Mouse (Mus musculus): ENCODE results near the gene Plekha4. TPM values are rescaled to one million over a fixed set of nuclear protein-coding genes. Genes with fewer than 3 reads are reported as not detected.
"Not testable (repeated sequence)": the region's sequence is repeated elsewhere in the genome, so short reads cannot be mapped to it uniquely, and the experiment has no call there.

The Plekha4 gene
- polyA plus RNA-seq, 1 experiment from 2014 or later = 0.64 TPM

DNA sequence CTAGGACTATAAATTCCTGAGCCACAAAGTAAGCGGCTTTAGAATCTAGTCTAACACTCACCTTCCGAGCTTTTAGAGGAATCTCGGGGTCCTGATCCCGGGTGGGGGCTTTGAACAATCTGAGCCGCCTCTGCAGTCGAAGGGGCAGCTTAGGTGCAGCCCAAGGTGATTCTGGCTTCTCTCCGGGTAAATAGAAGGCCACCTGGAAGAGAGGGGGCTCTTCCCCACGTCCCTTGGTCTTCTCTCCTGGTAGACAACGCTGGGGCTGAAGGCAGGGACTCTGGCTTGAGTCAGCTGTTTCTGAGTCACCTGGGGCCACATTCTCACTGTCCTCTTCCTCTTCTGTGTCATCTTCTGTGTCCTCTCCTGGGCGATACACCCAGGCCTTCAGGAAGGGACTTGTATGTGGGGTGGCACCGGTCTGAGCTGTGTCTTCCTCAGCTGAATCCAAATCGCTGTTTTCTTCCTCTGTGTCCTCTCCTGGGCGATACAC, 2.4 kb upstream of the Plekha4 start:
- Histone ChIP-seq H3K4me3 (ENCODE audit: low read depth, low read length) (no peak overlapping the region), H3K27me3 (ENCODE audit: control insufficient read depth, insufficient read depth, low read length) (no peaks in the 10 kb centered on the region), H3K4me2 (ENCODE audit: low read depth, severe bottlenecking) (peak overlapping the region; percentile 1; the same call in 1 of the 2 replicates), H3K9ac (ENCODE audit: low read length) (no peak overlapping the region), H3K36me3 (ENCODE audit: control insufficient read depth, insufficient read depth, low read length) (0 out of 2 replicates have a peak, but pooled peaks cover 3% of the 10 kb centered on the region), H3K9me3 (ENCODE audit: control insufficient read depth, low read length) (no peaks in the 10 kb centered on the region), H3K27ac (replicated peaks; ENCODE audit: low read depth, low read length) (no peak overlapping the region), H3K4me1 (ENCODE audit: control insufficient read depth, insufficient read depth, low read length) (peaks cover 10% of the 10 kb centered on the region)
- ATAC-seq (ENCODE audit: insufficient number of reproducible peaks, low FRiP score, low TSS enrichment, low read depth) = no peak
- DNase-seq (ENCODE audit: low spot score) = no peak
- WGBS = 82% methylated on average over 13 of the region's 13 CpGs

DNA sequence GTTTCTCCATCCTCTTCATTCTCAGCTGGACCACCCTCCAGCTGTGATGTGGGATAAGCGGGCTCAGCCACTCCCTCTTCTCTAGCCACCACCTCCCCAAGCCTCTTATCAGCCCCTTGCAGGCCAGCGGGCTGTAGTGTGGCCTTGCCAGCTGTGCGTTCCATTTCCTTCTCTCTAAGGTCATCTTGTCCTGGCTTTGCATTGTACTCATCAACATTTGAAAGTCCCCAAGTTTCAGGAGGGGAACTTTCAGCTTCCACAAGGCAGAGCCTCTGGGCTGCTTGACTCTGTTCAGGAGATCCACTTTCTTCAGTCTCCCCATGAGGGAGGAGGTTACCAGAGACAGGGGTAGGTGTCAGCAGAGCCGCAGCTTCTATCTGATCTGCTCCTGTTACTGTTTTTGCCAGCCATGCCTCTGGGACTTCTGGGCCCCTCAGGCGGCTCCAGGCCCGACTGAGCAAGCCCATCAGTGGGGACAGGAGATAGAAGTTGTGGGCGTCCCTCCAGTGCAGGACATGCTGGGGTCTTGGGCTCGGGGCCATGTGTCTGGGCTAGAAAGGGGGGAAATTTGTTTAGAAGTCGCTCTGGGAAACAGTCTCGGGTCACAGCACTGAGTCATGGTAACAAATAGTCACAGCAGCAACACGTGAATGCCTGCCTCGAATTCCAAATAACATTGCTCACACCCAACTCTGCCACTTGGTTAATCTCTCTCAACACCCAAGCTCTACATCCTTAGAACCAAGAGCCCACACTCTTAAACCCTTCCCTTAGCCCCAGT, 1.1 kb upstream of the Plekha4 start:
- no peak for DNase-seq (ENCODE audit: low spot score)

DNA sequence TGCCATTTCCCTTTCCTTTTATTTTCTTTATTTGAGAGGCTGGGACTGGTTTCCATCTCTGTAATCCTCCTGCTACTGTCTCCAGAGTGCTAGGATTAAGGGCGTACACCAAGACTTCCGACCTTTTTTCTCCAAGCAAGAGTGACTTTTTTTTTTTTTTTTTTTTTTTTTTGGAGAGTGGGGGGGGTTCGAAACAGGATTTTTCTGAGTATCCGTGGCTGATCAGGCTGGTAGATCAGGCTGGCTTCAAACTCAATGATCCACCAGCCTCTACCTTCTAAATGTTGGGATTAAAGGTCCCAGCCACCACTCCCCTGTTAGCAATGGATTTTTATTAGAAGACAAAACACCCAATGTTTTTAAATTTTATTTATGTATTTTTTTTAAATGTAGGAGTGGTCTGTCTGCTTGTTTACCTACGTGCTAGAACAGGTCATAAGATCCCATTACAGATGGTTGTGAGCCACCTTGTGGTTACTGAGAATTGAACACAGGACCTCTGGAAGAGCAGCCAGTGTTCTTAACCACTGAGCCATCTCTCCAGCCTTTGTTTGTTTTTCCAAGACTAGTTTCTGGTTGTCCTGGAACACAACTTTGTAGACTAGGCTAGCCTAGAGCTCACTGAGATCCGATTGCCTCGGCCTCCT, 467 bp downstream of the Plekha4 start:
- H3K4me2 ChIP-seq (ENCODE audit: low read depth, severe bottlenecking) = peak overlapping the region; percentile 86
- H3K27me3 ChIP-seq (ENCODE audit: control insufficient read depth, insufficient read depth, low read length) = no peaks in the 10 kb centered on the region
- H3K9ac ChIP-seq (ENCODE audit: low read length) = peak overlapping the region; percentile 88
- ATAC-seq (ENCODE audit: insufficient number of reproducible peaks, low FRiP score, low TSS enrichment, low read depth) = no peak
- 22% methylated on average over 7 of the region's 7 CpGs for WGBS
- no peak for DNase-seq (ENCODE audit: low spot score)
- peak overlapping the region; percentile 67; the same call in 1 of the 2 replicates for H3K27ac ChIP-seq (replicated peaks; ENCODE audit: low read depth, low read length)
- peak overlapping the region; percentile 85 for H3K4me3 ChIP-seq (ENCODE audit: low read depth, low read length)
- no peaks in the 10 kb centered on the region for H3K9me3 ChIP-seq (ENCODE audit: control insufficient read depth, low read length)
- H3K4me1 ChIP-seq (ENCODE audit: control insufficient read depth, insufficient read depth, low read length) = peaks cover 12% of the 10 kb centered on the region
- H3K36me3 ChIP-seq (ENCODE audit: control insufficient read depth, insufficient read depth, low read length) = 0 out of 2 replicates have a peak, but pooled peaks cover 3% of the 10 kb centered on the region

More for the DNA sequence above, 1.1 kb upstream of the Plekha4 start:
- Histone ChIP-seq H3K9ac (ENCODE audit: low read length) (peak overlapping the region; percentile 88), H3K4me2 (ENCODE audit: low read depth, severe bottlenecking) (peak overlapping the region; percentile 86), H3K36me3 (ENCODE audit: control insufficient read depth, insufficient read depth, low read length) (0 out of 2 replicates have a peak, but pooled peaks cover 3% of the 10 kb centered on the region), H3K4me3 (ENCODE audit: low read depth, low read length) (peak overlapping the region; percentile 85), H3K27ac (replicated peaks; ENCODE audit: low read depth, low read length) (no peak overlapping the region; the same call in 1 of the 2 replicates), H3K4me1 (ENCODE audit: control insufficient read depth, insufficient read depth, low read length) (peaks cover 12% of the 10 kb centered on the region), H3K27me3 (ENCODE audit: control insufficient read depth, insufficient read depth, low read length) (no peaks in the 10 kb centered on the region), H3K9me3 (ENCODE audit: control insufficient read depth, low read length) (no peaks in the 10 kb centered on the region)
- ATAC-seq (ENCODE audit: insufficient number of reproducible peaks, low FRiP score, low TSS enrichment, low read depth) = no peak
- 28% methylated on average over 12 of the region's 12 CpGs for WGBS

DNA sequence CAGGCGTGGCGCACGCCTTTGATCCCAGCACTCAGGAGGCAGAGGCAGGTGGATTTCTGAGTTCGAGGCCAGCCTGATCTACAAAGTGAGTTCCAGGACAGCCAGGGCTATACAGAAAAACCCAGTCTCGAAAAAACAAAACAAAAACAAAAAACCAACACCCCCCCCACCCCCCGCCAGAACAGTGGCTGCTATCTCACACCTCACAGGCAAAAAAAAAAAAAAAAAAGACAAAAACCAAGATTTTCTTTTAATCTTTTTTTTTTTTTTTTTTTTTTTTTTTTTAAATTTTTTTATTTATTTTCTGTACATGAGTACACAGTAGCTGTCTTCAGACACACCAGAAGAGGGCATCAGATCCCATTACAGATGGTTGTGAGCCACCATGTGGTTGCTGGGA, 1.0 kb downstream of the Plekha4 start:
- H3K4me2 ChIP-seq (ENCODE audit: low read depth, severe bottlenecking); H3K9me3 ChIP-seq (ENCODE audit: control insufficient read depth, low read length); ATAC-seq (ENCODE audit: insufficient number of reproducible peaks, low FRiP score, low TSS enrichment, low read depth); DNase-seq (ENCODE audit: low spot score); H3K27me3 ChIP-seq (ENCODE audit: control insufficient read depth, insufficient read depth, low read length); H3K4me3 ChIP-seq (ENCODE audit: low read depth, low read length); H3K27ac ChIP-seq (replicated peaks; ENCODE audit: low read depth, low read length); H3K9ac ChIP-seq (ENCODE audit: low read length); H3K36me3 ChIP-seq (ENCODE audit: control insufficient read depth, insufficient read depth, low read length): not testable (repeated sequence)
- WGBS = 94% methylated on average over 6 of the region's 6 CpGs
- H3K4me1 ChIP-seq (ENCODE audit: control insufficient read depth, insufficient read depth, low read length) = peaks cover 12% of the 10 kb centered on the region

DNA sequence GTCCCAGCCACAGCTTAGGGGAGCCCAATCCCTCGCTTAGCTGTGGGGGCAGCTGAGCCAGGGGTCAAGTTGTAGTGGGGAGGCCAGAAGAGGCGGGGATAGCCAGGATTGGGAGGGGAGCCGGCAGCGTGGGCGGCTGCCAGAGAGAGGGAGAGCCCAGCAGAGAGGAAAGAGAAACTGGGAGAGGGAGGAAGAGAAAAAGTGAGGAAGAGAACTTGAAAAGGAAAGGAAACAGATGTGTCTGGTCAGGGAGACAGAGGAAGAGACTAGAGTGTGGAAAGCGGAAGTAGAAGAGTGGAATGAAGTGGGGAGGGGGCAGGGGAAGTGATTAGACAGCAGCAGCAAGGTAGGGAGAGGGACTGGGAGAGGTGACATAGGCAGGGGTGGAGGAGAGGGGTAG, 3.3 kb downstream of the Plekha4 start:
- H3K4me3 ChIP-seq (ENCODE audit: low read depth, low read length) = no peak overlapping the region
- no peak overlapping the region for H3K4me2 ChIP-seq (ENCODE audit: low read depth, severe bottlenecking)
- no peak overlapping the region for H3K9ac ChIP-seq (ENCODE audit: low read length)
- no peak overlapping the region for H3K27ac ChIP-seq (replicated peaks; ENCODE audit: low read depth, low read length)
- 18% methylated on average over 6 of the region's 6 CpGs for WGBS
- DNase-seq (ENCODE audit: low spot score) = no peak
- no peaks in the 10 kb centered on the region for H3K9me3 ChIP-seq (ENCODE audit: control insufficient read depth, low read length)
- no peaks in the 10 kb centered on the region for H3K27me3 ChIP-seq (ENCODE audit: control insufficient read depth, insufficient read depth, low read length)
- no peak for ATAC-seq (ENCODE audit: insufficient number of reproducible peaks, low FRiP score, low TSS enrichment, low read depth)
- no peaks in the 10 kb centered on the region for H3K36me3 ChIP-seq (ENCODE audit: control insufficient read depth, insufficient read depth, low read length)
- H3K4me1 ChIP-seq (ENCODE audit: control insufficient read depth, insufficient read depth, low read length) = peaks cover 12% of the 10 kb centered on the region

DNA sequence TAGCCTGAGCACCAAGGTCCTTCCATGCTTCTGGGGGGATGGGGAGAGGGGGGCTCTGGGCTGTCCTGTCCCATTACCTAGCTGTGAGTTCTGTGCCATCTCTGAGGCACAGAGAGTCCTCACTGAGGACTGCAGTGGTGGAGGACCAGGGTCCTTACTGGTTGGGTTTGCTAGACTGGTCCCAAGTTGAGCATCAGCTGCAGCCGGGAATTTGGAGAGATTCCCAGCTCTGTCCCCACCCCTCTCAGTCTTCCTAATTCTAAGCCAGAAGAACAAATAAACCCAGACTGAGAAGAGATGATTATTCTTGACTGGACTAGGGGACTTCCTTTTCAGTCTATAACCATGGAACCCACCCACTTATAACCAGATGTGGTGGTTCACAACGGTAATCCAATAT, 4.5 kb downstream of the Plekha4 start:
- WGBS = 80% methylated on average over 2 of the region's 2 CpGs
- H3K4me3 ChIP-seq (ENCODE audit: low read depth, low read length) = no peak overlapping the region
- H3K9ac ChIP-seq (ENCODE audit: low read length) = no peak overlapping the region
- DNase-seq (ENCODE audit: low spot score) (no peak), ATAC-seq (ENCODE audit: insufficient number of reproducible peaks, low FRiP score, low TSS enrichment, low read depth) (no peak)
- 0 out of 2 replicates have a peak, but pooled peaks cover 3% of the 10 kb centered on the region for H3K4me1 ChIP-seq (ENCODE audit: control insufficient read depth, insufficient read depth, low read length)
- no peaks in the 10 kb centered on the region for H3K36me3 ChIP-seq (ENCODE audit: control insufficient read depth, insufficient read depth, low read length)
- H3K27me3 ChIP-seq (ENCODE audit: control insufficient read depth, insufficient read depth, low read length) = no peaks in the 10 kb centered on the region
- H3K4me2 ChIP-seq (ENCODE audit: low read depth, severe bottlenecking) = no peak overlapping the region
- no peak overlapping the region for H3K27ac ChIP-seq (replicated peaks; ENCODE audit: low read depth, low read length)
- no peaks in the 10 kb centered on the region for H3K9me3 ChIP-seq (ENCODE audit: control insufficient read depth, low read length)

DNA sequence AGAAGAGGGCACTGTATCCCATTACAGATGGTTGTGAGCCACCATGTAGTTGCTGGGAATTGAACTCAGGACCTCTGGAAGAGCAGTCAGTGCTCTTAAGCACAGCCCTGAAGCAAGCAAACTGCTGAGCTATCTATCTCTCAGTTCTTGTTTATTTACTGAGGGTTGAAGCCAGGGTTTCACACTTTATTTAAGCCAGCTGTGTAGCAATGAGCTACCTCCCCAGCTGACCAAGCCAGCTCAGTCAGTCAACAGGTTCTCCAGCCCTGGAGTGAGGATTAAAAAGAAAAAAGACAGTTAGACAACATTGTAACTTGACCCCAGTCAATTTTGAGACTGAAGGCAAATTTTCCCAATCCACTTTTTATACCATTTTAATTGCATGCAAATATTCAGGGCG, 9.5 kb downstream of the Plekha4 start:
- DNase-seq (ENCODE audit: low spot score) (no peak), ATAC-seq (ENCODE audit: insufficient number of reproducible peaks, low FRiP score, low TSS enrichment, low read depth) (no peak)
- no peak overlapping the region for H3K27ac ChIP-seq (replicated peaks; ENCODE audit: low read depth, low read length)
- 88% methylated on average over 1 of the region's 1 CpGs for WGBS
- no peak overlapping the region for H3K9ac ChIP-seq (ENCODE audit: low read length)
- H3K36me3 ChIP-seq (ENCODE audit: control insufficient read depth, insufficient read depth, low read length) = no peaks in the 10 kb centered on the region
- H3K4me3 ChIP-seq (ENCODE audit: low read depth, low read length) = no peak overlapping the region
- 0 out of 2 replicates have a peak, but pooled peaks cover 5% of the 10 kb centered on the region for H3K4me1 ChIP-seq (ENCODE audit: control insufficient read depth, insufficient read depth, low read length)
- H3K9me3 ChIP-seq (ENCODE audit: control insufficient read depth, low read length) = no peaks in the 10 kb centered on the region
- H3K27me3 ChIP-seq (ENCODE audit: control insufficient read depth, insufficient read depth, low read length) = no peaks in the 10 kb centered on the region
- H3K4me2 ChIP-seq (ENCODE audit: low read depth, severe bottlenecking) = no peak overlapping the region

DNA sequence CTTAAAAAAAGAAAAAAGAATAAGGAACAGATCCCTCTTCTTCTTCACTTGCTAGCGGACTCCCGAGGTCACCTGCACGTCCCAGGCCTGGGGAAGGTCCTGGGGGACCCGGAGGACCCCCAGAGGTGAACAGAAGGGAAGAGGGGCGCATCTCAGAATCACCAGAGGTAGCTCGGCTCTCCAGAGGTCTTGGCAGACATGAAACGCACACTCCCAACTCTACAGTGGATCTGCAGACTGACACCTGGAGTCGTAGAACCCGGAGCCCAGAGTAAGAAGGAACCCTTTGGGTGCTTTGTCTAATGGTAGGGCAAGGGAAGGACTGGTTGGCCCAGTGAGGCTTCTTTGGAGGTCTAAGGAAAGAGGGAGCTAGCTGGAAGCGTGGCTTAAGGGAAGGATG, 11.5 kb downstream of the Plekha4 start:
- no peak for DNase-seq (ENCODE audit: low spot score)
- 80% methylated on average over 10 of the region's 10 CpGs for WGBS
- H3K36me3 ChIP-seq (ENCODE audit: control insufficient read depth, insufficient read depth, low read length) = no peaks in the 10 kb centered on the region
- 0 out of 2 replicates have a peak, but pooled peaks cover 5% of the 10 kb centered on the region for H3K4me1 ChIP-seq (ENCODE audit: control insufficient read depth, insufficient read depth, low read length)
- ATAC-seq (ENCODE audit: insufficient number of reproducible peaks, low FRiP score, low TSS enrichment, low read depth) = no peak
- H3K4me2 ChIP-seq (ENCODE audit: low read depth, severe bottlenecking) = peak overlapping the region; percentile 65
- no peaks in the 10 kb centered on the region for H3K9me3 ChIP-seq (ENCODE audit: control insufficient read depth, low read length)
- H3K4me3 ChIP-seq (ENCODE audit: low read depth, low read length) = peak overlapping the region; percentile 38
- H3K9ac ChIP-seq (ENCODE audit: low read length) = no peak overlapping the region
- no peak overlapping the region for H3K27ac ChIP-seq (replicated peaks; ENCODE audit: low read depth, low read length)
- no peaks in the 10 kb centered on the region for H3K27me3 ChIP-seq (ENCODE audit: control insufficient read depth, insufficient read depth, low read length)

All from limb, embryonic 11.5 days (tissue).